Mouse (Mus musculus) MEL (cell line): Measurements from ENCODE around the gene Slc45a1.

Source experiments
- CTCF ChIP-seq, 3 experiments: IDR thresholded peaks in 2 of 3; conservative IDR thresholded peaks in 1 of 3; 2 replicates each; pipeline ENCODE4 v1.5.1; 2011 to 2012; ENCODE audit warnings: low read length in 3 of 3, low read depth in 2 of 3, mild to moderate bottlenecking in 2 of 3, improper control_type of control experiment in 1 of 3, inconsistent platforms in 1 of 3, mixed read lengths in 1 of 3, moderate library complexity in 1 of 3; ENCODE audit not compliant: control insufficient read depth in 1 of 3, insufficient read depth in 1 of 3, poor library complexity in 1 of 3, severe bottlenecking in 1 of 3
- MAFK ChIP-seq: IDR thresholded peaks from 2 replicates; pipeline ENCODE4 v1.6.1; 2011; ENCODE audit warnings: low read depth, mild to moderate bottlenecking, low read length, improper control_type of control experiment, borderline replicate concordance
- MAZ ChIP-seq: IDR thresholded peaks from 2 replicates; pipeline ENCODE4 v1.6.1; 2012; ENCODE audit warnings: low read depth, mild to moderate bottlenecking, inconsistent platforms, low read length, improper control_type of control experiment
- POLR2A ChIP-seq, 2 experiments: IDR thresholded peaks; 2 replicates each; pipeline ENCODE4 v1.6.1; 2011 to 2012; ENCODE audit warnings: low read length in 2 of 2, mild to moderate bottlenecking in 2 of 2, control low read depth in 1 of 2, improper control_type of control experiment in 1 of 2, low read depth in 1 of 2, moderate library complexity in 1 of 2; ENCODE audit not compliant: control insufficient read depth in 1 of 2, insufficient read depth in 1 of 2, poor library complexity in 1 of 2
- SIN3A ChIP-seq: IDR thresholded peaks from 2 replicates; pipeline ENCODE4 v1.6.1; 2012; ENCODE audit warnings: low read length, improper control_type of control experiment, inconsistent platforms
- TAL1 ChIP-seq: IDR thresholded peaks from 2 replicates; pipeline ENCODE4 v1.6.1; 2012; ENCODE audit warnings: mild to moderate bottlenecking, inconsistent platforms, low read length, moderate library complexity, mixed read lengths

GRCm38 (mm10) chr4:150694434-150695108 lies 42.6 kb upstream of the Slc45a1 start:
- TF ChIP-seq CTCF (IDR thresholded peaks at IDR 0.05 in 2 of 3, conservative IDR thresholded peaks at IDR 0.05 in 1 of 3; ENCODE audit: control insufficient read depth in 1 of 3, insufficient read depth in 1 of 3, low read depth in 2 of 3, low read length in 3 of 3, poor library complexity in 1 of 3, severe bottlenecking in 1 of 3), result no peak
- TF ChIP-seq POLR2A (IDR thresholded peaks at IDR 0.05; ENCODE audit: control insufficient read depth in 1 of 2, insufficient read depth in 1 of 2, low read depth in 1 of 2, low read length in 2 of 2, poor library complexity in 1 of 2), result no peak
- no peak for TF ChIP-seq MAZ
- no peak for TF ChIP-seq MAFK
- no peak for TF ChIP-seq TAL1
- no peak for TF ChIP-seq SIN3A
